In the genomic region with DNA sequence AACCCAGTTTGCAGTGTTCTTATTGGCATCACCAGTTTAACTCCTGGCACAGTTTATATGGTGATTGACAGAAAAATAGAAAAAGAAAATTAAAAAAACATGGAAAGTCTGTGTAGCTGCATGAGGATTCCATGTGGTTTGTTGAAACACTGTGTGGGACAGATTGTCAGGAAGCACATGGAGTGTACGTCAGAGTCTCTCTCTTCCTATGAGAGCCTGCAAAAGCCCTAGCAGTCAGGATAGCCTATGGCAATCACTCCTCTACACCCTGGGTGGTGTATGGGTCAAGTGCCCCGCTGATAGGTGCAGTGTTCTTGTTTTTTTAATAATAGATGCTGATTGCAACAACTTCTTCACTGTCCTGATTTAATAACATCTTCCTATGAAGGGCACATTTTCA, we compare ENCODE assay signal across 19 mouse cellular contexts.
DNase-seq lines count a peak whose midpoint lies in the region; ATAC-seq lines count a peak whose summit lies in the region.
"Had no signal": no experiment of that assay in that cellular context is flagged by ENCODE, and none has a peak within 500 bp of the region (broad histone marks: within the 10 kb centered on the region; RNA-seq: fewer than 3 reads in every experiment).

No protein-coding gene starts in this region.

- intact Hi-C loops in heart, postnatal 36 days (cut with DNase I), result no loop called here

- H3K9me3 ChIP-seq in embryonic facial prominence, embryonic 13.5 days, result no peaks in the 10 kb centered on the region
- H3K9me3 ChIP-seq in embryonic facial prominence, embryonic 10.5 days, result no peaks in the 10 kb centered on the region
- no peaks in the 10 kb centered on the region for H3K9me3 ChIP-seq in kidney, embryonic 16.5 days (ENCODE audit: low read length)
- H3K9me3 ChIP-seq: heart, embryonic 12.5 days; hindbrain, embryonic 15.5 days had no signal

- 0 out of 2 replicates have a peak, but pooled peaks have one; percentile 56 for ATAC-seq in embryonic facial prominence, embryonic 13.5 days (ENCODE audit: insufficient number of reproducible peaks, insufficient read depth, low FRiP score, low TSS enrichment, low read depth)
- ATAC-seq in kidney, embryonic 16.5 days (ENCODE audit: low FRiP score, low TSS enrichment), result no peak
- ATAC-seq: CD4-positive, CD25-positive, alpha-beta regulatory T cell, adult 4 months; forebrain, embryonic 14.5 days; intestine, embryonic 16.5 days had no signal

- WGBS in embryonic facial prominence, embryonic 13.5 days, result 36% methylated on average over 2 of the region's 2 CpGs
- 61% methylated on average over 2 of the region's 2 CpGs for WGBS in embryonic facial prominence, embryonic 10.5 days
- WGBS in kidney, embryonic 16.5 days, result 80% methylated on average over 2 of the region's 2 CpGs

- H3K36me3 ChIP-seq in embryonic facial prominence, embryonic 13.5 days, result no peaks in the 10 kb centered on the region
- H3K36me3 ChIP-seq in embryonic facial prominence, embryonic 10.5 days (replicated peaks), result no peaks in the 10 kb centered on the region
- no peaks in the 10 kb centered on the region for H3K36me3 ChIP-seq in kidney, embryonic 16.5 days (ENCODE audit: insufficient read depth, low read length)
- H3K36me3 ChIP-seq: heart, embryonic 12.5 days; hindbrain, embryonic 15.5 days had no signal

- H3K9ac ChIP-seq in embryonic facial prominence, embryonic 13.5 days, result no peak overlapping the region
- no peak overlapping the region for H3K9ac ChIP-seq in kidney, embryonic 16.5 days (replicated peaks; ENCODE audit: low read length)
- H3K9ac ChIP-seq: heart, embryonic 12.5 days; hindbrain, embryonic 15.5 days had no signal

- no peak overlapping the region for H3K27ac ChIP-seq in embryonic facial prominence, embryonic 13.5 days
- H3K27ac ChIP-seq in embryonic facial prominence, embryonic 10.5 days (replicated peaks), result no peak overlapping the region
- H3K27ac ChIP-seq in brown adipose tissue, adult 24 weeks (replicated peaks; ENCODE audit: low read depth, low read length), result peak overlapping the region; percentile 71
- no peak overlapping the region for H3K27ac ChIP-seq in kidney, embryonic 16.5 days (ENCODE audit: low read length)
- H3K27ac ChIP-seq: hindbrain, embryonic 15.5 days had no signal

- no peak overlapping the region for H3K4me3 ChIP-seq in embryonic facial prominence, embryonic 13.5 days
- H3K4me3 ChIP-seq in embryonic facial prominence, embryonic 10.5 days, result no peak overlapping the region
- H3K4me3 ChIP-seq in brown adipose tissue, adult 24 weeks (ENCODE audit: insufficient read depth, low read depth, low read length), result no peak overlapping the region
- H3K4me3 ChIP-seq in kidney, embryonic 16.5 days (ENCODE audit: low read length), result no peak overlapping the region
- H3K4me3 ChIP-seq: heart, embryonic 12.5 days; hindbrain, embryonic 15.5 days had no signal

- no peak overlapping the region for H3K4me2 ChIP-seq in embryonic facial prominence, embryonic 13.5 days
- no peak overlapping the region for H3K4me2 ChIP-seq in kidney, embryonic 16.5 days (replicated peaks; ENCODE audit: low read depth, low read length)
- H3K4me2 ChIP-seq: heart, embryonic 12.5 days; hindbrain, embryonic 15.5 days had no signal

- H3K27me3 ChIP-seq in embryonic facial prominence, embryonic 13.5 days, result no peaks in the 10 kb centered on the region
- H3K27me3 ChIP-seq in embryonic facial prominence, embryonic 10.5 days (replicated peaks; ENCODE audit: low read depth, poor library complexity, severe bottlenecking), result no peaks in the 10 kb centered on the region
- no peaks in the 10 kb centered on the region for H3K27me3 ChIP-seq in kidney, embryonic 16.5 days (ENCODE audit: insufficient read depth, low read length)
- H3K27me3 ChIP-seq: heart, embryonic 12.5 days; hindbrain, embryonic 15.5 days had no signal

- no peak for DNase-seq in embryonic facial prominence, embryonic 10.5 days (ENCODE audit: low spot score)
- DNase-seq in heart, adult 11 months, result peak; percentile 21
- DNase-seq in heart, postnatal 36 days, result no peak
- no peak for DNase-seq in yolk sac, embryonic 10.5 days (ENCODE audit: low spot score)
- DNase-seq: adrenal gland, postnatal 14 days; B cell, adult 2 months; cerebellum, adult 18-20 months; cerebellum, adult 9-11 months; cerebellum, postnatal 36 days; gastrocnemius, postnatal 14 days; kidney, adult 8-10 months had no signal

- H3K4me1 ChIP-seq in embryonic facial prominence, embryonic 13.5 days, result no peaks in the 10 kb centered on the region
- no peaks in the 10 kb centered on the region for H3K4me1 ChIP-seq in embryonic facial prominence, embryonic 10.5 days
- peaks cover 5% of the 10 kb centered on the region; the same call in 1 of the 2 replicates for H3K4me1 ChIP-seq in brown adipose tissue, adult 24 weeks (ENCODE audit: control insufficient read depth, insufficient read depth, insufficient read length, low read length)
- H3K4me1 ChIP-seq in kidney, embryonic 16.5 days (ENCODE audit: insufficient read depth, low read length), result no peaks in the 10 kb centered on the region
- H3K4me1 ChIP-seq: heart, embryonic 12.5 days; hindbrain, embryonic 15.5 days had no signal
